Mouse (Mus musculus) cortical plate, adult 2 months (tissue): ENCODE results near the gene Olfr686.

Experiments used
- CTCF ChIP-seq: fragments of 200-500 bp; IDR thresholded peaks from 2 replicates; pipeline ENCODE4 v1.5.1; 2011; ENCODE audit warnings: mild to moderate bottlenecking, control low read depth, low read length; ENCODE audit not compliant: insufficient read depth; ENCODE audit errors: extremely low read depth
- POLR2A ChIP-seq: fragments of 200-500 bp; IDR thresholded peaks from 2 replicates; pipeline ENCODE4 v1.6.1; 2011; ENCODE audit warnings: mild to moderate bottlenecking, low read length, control low read depth; ENCODE audit not compliant: insufficient read depth; ENCODE audit errors: extremely low read depth

GRCm38 (mm10) chr7:105256656-105257055 is 49.4 kb upstream of the Olfr686 start:
- no peak for TF ChIP-seq CTCF
- no peak for TF ChIP-seq POLR2A
